Mouse (Mus musculus): ENCODE data around the gene Prrc2c. TPM values are rescaled to one million over a fixed set of nuclear protein-coding genes. Genes with fewer than 3 reads are reported as not detected.
A peak's percentile ranks its signal among the peaks of the same experiment; 100 is the strongest.
"Not testable (repeated sequence)": the region's sequence is repeated elsewhere in the genome, so short reads cannot be mapped to it uniquely, and the experiment has no call there.

Gene Prrc2c
- 100 to 1,000 TPM; 214 to 219 TPM for total RNA-seq (2021)
- long read RNA-seq, experiment 1, partial matches to known transcripts = 3 of 31 reads
- long read RNA-seq, experiment 1, other reads (novel, unspliced or antisense) = 28 of 31 reads
- long read RNA-seq, experiment 2, partial matches to known transcripts = 1 of 40 reads
- long read RNA-seq, experiment 2, other reads (novel, unspliced or antisense) = 39 of 40 reads

- peak; percentile 99 to 100 for DNase-seq (ENCODE audit: low spot score in 2 of 2)
- intact Hi-C loops (cut with DNase I) = no loop called here
Measured at GRCm38 (mm10) chr1:162740401-162740835, at the start of gene Prrc2c. Gene Prrc2c (minus strand): TSS chr1:162740556.

- no peak for DNase-seq (ENCODE audit: low spot score in 2 of 2)
Measured at GRCm38 (mm10) chr1:162785222-162785621, 44.9 kb upstream of the Prrc2c start.

GRCm38 (mm10) chr1:162783669-162784248 lies 43.4 kb upstream of the Prrc2c start:
- intact Hi-C loops (cut with DNase I) = no loop called here
- DNase-seq (ENCODE audit: low spot score in 2 of 2) = no peak

More at GRCm38 (mm10) chr1:162785222-162785621, 44.9 kb upstream of the Prrc2c start:
- intact Hi-C loops (cut with DNase I) = no loop called here

GRCm38 (mm10) chr1:162781035-162781434 lies 40.7 kb upstream of the Prrc2c start:
- intact Hi-C loops (cut with DNase I); DNase-seq (ENCODE audit: low spot score in 2 of 2): not testable (repeated sequence)

- intact Hi-C loops (cut with DNase I) = no loop called here
- DNase-seq (ENCODE audit: low spot score in 2 of 2) = no peak
Measured at GRCm38 (mm10) chr1:162777943-162778538, 37.7 kb upstream of the Prrc2c start.

GRCm38 (mm10) chr1:162773661-162774060 lies 33.3 kb upstream of the Prrc2c start:
- peak; percentile 15 to 43 for DNase-seq (ENCODE audit: low spot score in 2 of 2)

GRCm38 (mm10) chr1:162771617-162772360 lies 31.4 kb upstream of the Prrc2c start:
- intact Hi-C loops (cut with DNase I) = no loop called here
- no peak for DNase-seq (ENCODE audit: low spot score in 2 of 2)

More at GRCm38 (mm10) chr1:162773661-162774060, 33.3 kb upstream of the Prrc2c start:
- intact Hi-C loops (cut with DNase I) = no loop called here

GRCm38 (mm10) chr1:162752009-162752408 lies 11.7 kb upstream of the Prrc2c start:
- DNase-seq (ENCODE audit: low spot score in 2 of 2) = no peak
- intact Hi-C loops (cut with DNase I) = no loop called here

- peak in 1 of 2 experiments; percentile 37 for DNase-seq (ENCODE audit: low spot score in 2 of 2)
- intact Hi-C loops (cut with DNase I) = no loop called here
Measured at GRCm38 (mm10) chr1:162749607-162750006, 9.3 kb upstream of the Prrc2c start.

GRCm38 (mm10) chr1:162748761-162749160 lies 8.4 kb upstream of the Prrc2c start:
- DNase-seq (ENCODE audit: low spot score in 2 of 2) = no peak
- intact Hi-C loops (cut with DNase I) = no loop called here

- DNase-seq (ENCODE audit: low spot score in 2 of 2) = peak in 1 of 2 experiments; percentile 15
- intact Hi-C loops (cut with DNase I) = no loop called here
Measured at GRCm38 (mm10) chr1:162739831-162740394, 443 bp downstream of the Prrc2c start.

- intact Hi-C loops (cut with DNase I) = no loop called here
- DNase-seq (ENCODE audit: low spot score in 2 of 2) = peak; percentile 18 to 37
Measured at GRCm38 (mm10) chr1:162739406-162739805, 950 bp downstream of the Prrc2c start.

GRCm38 (mm10) chr1:162738472-162738871 lies 1.9 kb downstream of the Prrc2c start:
- intact Hi-C loops (cut with DNase I) = no loop called here
- DNase-seq (ENCODE audit: low spot score in 2 of 2) = no peak

- intact Hi-C loops (cut with DNase I) = no loop called here
Measured at GRCm38 (mm10) chr1:162735084-162735483, 5.3 kb downstream of the Prrc2c start.

GRCm38 (mm10) chr1:162734283-162734682 lies 6.1 kb downstream of the Prrc2c start:
- intact Hi-C loops (cut with DNase I) = no loop called here
- no peak for DNase-seq (ENCODE audit: low spot score in 2 of 2)

More at GRCm38 (mm10) chr1:162735084-162735483, 5.3 kb downstream of the Prrc2c start:
- DNase-seq (ENCODE audit: low spot score in 2 of 2) = no peak

- DNase-seq (ENCODE audit: low spot score in 2 of 2) = no peak
- intact Hi-C loops (cut with DNase I) = no loop called here
Measured at GRCm38 (mm10) chr1:162732041-162732440, 8.3 kb downstream of the Prrc2c start.

GRCm38 (mm10) chr1:162729436-162729835 lies 10.9 kb downstream of the Prrc2c start:
- DNase-seq (ENCODE audit: low spot score in 2 of 2) = no peak

GRCm38 (mm10) chr1:162727981-162728380 lies 12.4 kb downstream of the Prrc2c start:
- DNase-seq (ENCODE audit: low spot score in 2 of 2) = no peak
- intact Hi-C loops (cut with DNase I) = no loop called here

More at GRCm38 (mm10) chr1:162729436-162729835, 10.9 kb downstream of the Prrc2c start:
- intact Hi-C loops (cut with DNase I) = no loop called here

- DNase-seq (ENCODE audit: low spot score in 2 of 2) = no peak
- intact Hi-C loops (cut with DNase I) = no loop called here
Measured at GRCm38 (mm10) chr1:162723610-162724009, 16.7 kb downstream of the Prrc2c start.

- intact Hi-C loops (cut with DNase I) = no loop called here
- DNase-seq (ENCODE audit: low spot score in 2 of 2) = no peak
Measured at GRCm38 (mm10) chr1:162720645-162721044, 19.7 kb downstream of the Prrc2c start.
